Mouse (Mus musculus) macrophage (primary cell): ENCODE results near the gene Ubb. TPM values are rescaled to one million over a fixed set of nuclear protein-coding genes. Genes with fewer than 3 reads are reported as not detected.

Source experiments
- H3K27ac ChIP-seq: fragments of 350-480 bp; formaldehyde crosslinking; 2 replicates; pipeline ENCODE4 v1.9.0; 2021
- H3K36me3 ChIP-seq: fragments of 350-480 bp; formaldehyde crosslinking; 2 replicates; pipeline ENCODE4 v1.9.0; 2021; ENCODE audit errors: inconsistent target
- H3K4me3 ChIP-seq: fragments of 350-480 bp; formaldehyde crosslinking; 2 replicates; pipeline ENCODE4 v1.9.0; 2021; ENCODE audit errors: inconsistent target
- H3K79me2 ChIP-seq: fragments of 350-480 bp; formaldehyde crosslinking; 2 replicates; pipeline ENCODE4 v1.9.0; 2021; ENCODE audit errors: inconsistent target
- WGBS: methylation state at CpG from one replicate; pipeline ENCODE4 v1.1.7; 2026; ENCODE audit warnings: inconsistent platforms; ENCODE audit not compliant: missing documents; 5-methylcytosine and 5-hydroxymethylcytosine counted together
- polyA plus RNA-seq: library from polyadenylated mRNA; stranded (reverse); fragments of 250-400 nt; gene quantifications from 3 replicates; pipeline ENCODE4 v1.2.4, GENCODE M21; 2018; ENCODE audit warnings: inconsistent platforms

Ubb gene
- polyA plus RNA-seq, 1 experiment from 2014 or later: 916 TPM

GRCm38 (mm10) chr11:62558152-62558551 lies 7.2 kb downstream of the Ubb start:
- Histone ChIP-seq H3K4me3 (no peak overlapping the region), H3K27ac (no peak overlapping the region), H3K36me3 (peaks cover 10% of the 10 kb centered on the region; the same call in 1 of the 2 replicates), H3K79me2 (peaks cover 16% of the 10 kb centered on the region)
- 92% methylated on average over 2 of the region's 2 CpGs for WGBS

GRCm38 (mm10) chr11:62558961-62559646 lies 8.1 kb downstream of the Ubb start:
- peaks cover under 1% of the 10 kb centered on the region; the same call in 1 of the 2 replicates for H3K36me3 ChIP-seq
- H3K79me2 ChIP-seq: peaks cover 6% of the 10 kb centered on the region
- no peak overlapping the region for H3K27ac ChIP-seq
- WGBS: 25% methylated on average over 6 of the region's 6 CpGs
- H3K4me3 ChIP-seq: no peak overlapping the region

GRCm38 (mm10) chr11:62560463-62561016 lies 9.6 kb downstream of the Ubb start:
- no peak overlapping the region for H3K27ac ChIP-seq
- 49% methylated on average over 43 of the region's 43 CpGs for WGBS
- no peaks in the 10 kb centered on the region for H3K36me3 ChIP-seq
- no peak overlapping the region; the same call in 1 of the 2 replicates for H3K4me3 ChIP-seq
- H3K79me2 ChIP-seq: no peaks in the 10 kb centered on the region

GRCm38 (mm10) chr11:62563590-62563989 lies 12.6 kb downstream of the Ubb start:
- WGBS: 93% methylated on average over 2 of the region's 2 CpGs
- Histone ChIP-seq H3K27ac (no peak overlapping the region), H3K4me3 (no peak overlapping the region), H3K36me3 (no peaks in the 10 kb centered on the region), H3K79me2 (no peaks in the 10 kb centered on the region)

- WGBS: 78% methylated on average over 7 of the region's 7 CpGs
- Histone ChIP-seq H3K36me3 (no peaks in the 10 kb centered on the region), H3K27ac (no peak overlapping the region), H3K79me2 (no peaks in the 10 kb centered on the region), H3K4me3 (no peak overlapping the region)
These were observed 14.8 kb downstream of the Ubb start for GRCm38 (mm10) chr11:62565747-62566146.

DNA sequence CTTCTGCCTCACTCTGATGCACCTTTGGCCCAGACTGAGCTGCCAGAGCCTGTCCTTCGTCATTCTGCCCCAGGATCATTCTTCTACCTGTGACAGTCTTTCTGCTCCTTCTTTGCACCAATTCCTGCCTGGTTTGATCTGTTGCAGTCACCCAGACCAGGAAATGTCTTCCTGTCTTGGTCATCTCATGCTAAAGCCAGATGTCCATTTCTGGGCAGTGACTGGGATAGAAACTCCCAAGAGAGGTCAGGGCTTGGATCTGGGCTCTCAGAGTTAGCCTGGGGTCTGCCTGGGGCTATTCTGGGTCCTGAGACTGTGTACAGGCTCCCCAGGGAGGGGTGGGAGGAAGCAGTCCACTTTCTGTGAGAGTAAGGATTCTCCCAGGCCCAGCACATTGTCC lies 15.2 kb downstream of the Ubb start:
- 87% methylated on average over 1 of the region's 1 CpGs for WGBS
- Histone ChIP-seq H3K4me3 (no peak overlapping the region), H3K36me3 (no peaks in the 10 kb centered on the region)

DNA sequence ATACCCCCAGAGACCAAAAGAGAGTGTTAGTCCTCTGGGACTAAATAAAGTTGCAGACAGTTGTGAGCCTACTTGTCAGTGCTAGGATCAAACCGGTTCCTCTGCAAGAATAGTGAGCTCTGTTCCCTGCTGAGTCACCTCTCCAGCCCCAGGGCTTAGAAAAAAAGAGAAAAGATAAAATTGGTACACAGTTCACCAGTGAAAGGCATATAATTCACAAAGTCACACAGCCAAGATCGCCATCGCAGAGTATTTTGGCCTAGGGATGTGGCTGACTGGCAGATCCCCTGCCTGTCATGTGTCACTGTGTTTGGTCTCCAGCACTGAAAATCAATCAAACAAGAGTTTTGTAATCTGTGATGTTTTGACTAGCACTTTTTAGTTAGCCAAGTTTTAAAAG lies 17.3 kb downstream of the Ubb start:
- WGBS: 62% methylated on average over 3 of the region's 3 CpGs
- Histone ChIP-seq H3K27ac (no peak overlapping the region), H3K36me3 (no peaks in the 10 kb centered on the region), H3K4me3 (no peak overlapping the region), H3K79me2 (no peaks in the 10 kb centered on the region)

More for the DNA sequence above, 15.2 kb downstream of the Ubb start:
- no peak overlapping the region for H3K27ac ChIP-seq
- no peaks in the 10 kb centered on the region for H3K79me2 ChIP-seq

DNA sequence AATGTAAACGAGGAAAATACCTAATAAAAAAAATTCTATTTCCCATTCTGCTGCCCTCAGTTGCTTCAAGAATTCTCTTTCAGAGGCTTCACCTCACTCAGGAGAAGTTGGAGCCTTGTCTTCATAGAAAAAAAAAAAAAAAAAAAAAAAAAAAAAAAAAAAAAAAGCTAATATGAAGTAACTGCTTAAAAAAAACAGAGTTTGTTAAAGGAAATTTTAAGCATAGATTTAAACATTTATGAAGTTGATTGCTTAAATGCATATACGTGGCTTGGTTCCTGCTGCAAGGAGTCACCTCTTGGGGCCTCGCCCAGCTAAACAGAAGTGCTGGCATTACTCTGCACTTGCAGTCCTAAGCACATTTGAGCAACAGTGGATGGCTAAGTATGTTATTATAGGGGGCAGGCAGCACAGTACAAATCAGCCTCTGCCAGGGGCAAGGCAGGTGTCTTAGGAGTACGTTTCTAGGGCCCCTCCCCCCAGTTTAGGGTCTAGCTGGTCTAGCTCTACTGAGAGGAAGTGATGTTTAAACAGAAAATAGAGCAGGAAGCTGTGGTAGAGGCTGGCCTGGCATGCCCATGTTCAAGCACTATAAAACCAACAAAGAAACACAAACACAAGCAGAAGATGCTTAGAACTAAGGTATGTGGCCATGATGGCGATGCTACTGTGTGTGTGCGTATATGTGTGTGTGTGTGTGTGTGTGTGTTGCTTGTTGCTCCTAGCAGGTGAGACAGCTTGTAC lies 23.2 kb downstream of the Ubb start, which contains the start of gene Trpv2:
Trpv2 (plus strand) TSS at position 528 of the 744 bp plus-strand sequence.
- 14% methylated on average over 6 of the region's 6 CpGs for WGBS
- Histone ChIP-seq H3K27ac (peak within 1 kb of the TSS; percentile 96), H3K36me3 (peaks cover 13% of the 10 kb centered on the region; the same call in 1 of the 2 replicates), H3K4me3 (peak within 1 kb of the TSS; percentile 94), H3K79me2 (peaks cover 43% of the 10 kb centered on the region)

DNA sequence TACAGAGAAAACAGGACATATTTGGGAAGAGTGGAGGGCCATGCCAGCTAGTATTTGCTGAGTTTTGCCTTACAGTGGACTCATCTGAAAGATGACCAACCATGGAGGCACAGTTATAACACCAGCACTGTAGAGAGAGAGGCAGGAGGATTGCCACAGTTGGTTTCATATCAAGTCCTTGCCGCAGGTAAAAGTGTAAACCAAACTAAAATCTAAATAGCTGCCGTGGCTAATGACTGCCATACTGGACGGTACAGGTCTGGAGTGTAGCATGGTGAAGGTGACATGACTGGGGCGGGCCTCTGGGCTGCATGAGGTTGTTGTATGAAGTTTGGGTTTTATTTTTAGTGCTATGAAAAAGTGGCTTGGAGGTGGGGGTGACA lies 23.7 kb downstream of the Ubb start:
- peak overlapping the region; percentile 94 for H3K4me3 ChIP-seq
- peaks cover 17% of the 10 kb centered on the region; the same call in 1 of the 2 replicates for H3K36me3 ChIP-seq
- H3K27ac ChIP-seq: peak overlapping the region; percentile 96
- WGBS: 25% methylated on average over 4 of the region's 4 CpGs
- H3K79me2 ChIP-seq: peaks cover 48% of the 10 kb centered on the region

GRCm38 (mm10) chr11:62575297-62575658 lies 24.3 kb downstream of the Ubb start:
- H3K36me3 ChIP-seq: peaks cover 21% of the 10 kb centered on the region; the same call in 1 of the 2 replicates
- WGBS: 2% methylated on average over 9 of the region's 9 CpGs
- H3K79me2 ChIP-seq: peaks cover 52% of the 10 kb centered on the region
- peak overlapping the region; percentile 94 for H3K4me3 ChIP-seq
- peak overlapping the region; percentile 96 for H3K27ac ChIP-seq

- peaks cover 27% of the 10 kb centered on the region for H3K36me3 ChIP-seq
- H3K79me2 ChIP-seq: peaks cover 58% of the 10 kb centered on the region
- peak overlapping the region; percentile 94 for H3K4me3 ChIP-seq
- WGBS: 2% methylated on average over 27 of the region's 27 CpGs
- peak overlapping the region; percentile 96 for H3K27ac ChIP-seq
These were observed 24.9 kb downstream of the Ubb start for GRCm38 (mm10) chr11:62575659-62576438.

DNA sequence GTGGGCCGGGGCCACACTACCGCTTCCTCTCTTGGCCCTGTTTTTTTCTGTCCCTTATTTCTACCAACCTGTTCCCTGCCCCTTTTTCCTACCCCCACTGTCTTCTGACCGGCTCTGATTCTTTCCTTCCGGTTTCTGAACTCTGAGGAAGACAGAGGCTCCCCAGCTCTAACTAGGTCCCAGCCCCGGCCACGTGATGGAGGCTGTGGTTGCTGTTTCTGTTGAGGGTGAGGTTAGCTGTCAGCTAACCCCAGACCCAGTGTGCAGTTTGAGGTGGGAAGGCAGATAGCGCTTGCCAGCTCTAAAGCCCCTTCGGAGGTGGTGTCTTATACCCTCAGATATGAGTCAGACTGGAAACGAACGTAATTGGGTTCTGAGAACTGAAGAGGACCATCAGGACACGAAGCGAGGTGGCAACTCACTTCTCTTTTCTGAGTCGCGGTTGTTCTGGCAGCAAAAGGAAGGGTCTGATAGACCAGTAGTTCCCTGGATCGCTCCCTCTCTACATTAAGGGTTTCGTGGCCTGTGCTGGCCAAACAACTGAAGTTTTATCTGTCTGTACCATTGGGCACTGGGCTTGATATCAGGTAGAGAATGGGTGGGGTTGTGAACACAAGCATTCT lies 25.7 kb downstream of the Ubb start:
- H3K4me3 ChIP-seq: peak overlapping the region; percentile 94
- H3K79me2 ChIP-seq: peaks cover 62% of the 10 kb centered on the region
- WGBS: 0% methylated on average over 16 of the region's 16 CpGs
- peaks cover 35% of the 10 kb centered on the region for H3K36me3 ChIP-seq
- H3K27ac ChIP-seq: peak overlapping the region; percentile 96

GRCm38 (mm10) chr11:62583031-62583430 lies 32.1 kb downstream of the Ubb start:
- Histone ChIP-seq H3K27ac (no peak overlapping the region), H3K79me2 (peaks cover 45% of the 10 kb centered on the region), H3K4me3 (no peak overlapping the region), H3K36me3 (peaks cover 96% of the 10 kb centered on the region)
- 89% methylated on average over 5 of the region's 6 CpGs for WGBS

GRCm38 (mm10) chr11:62584671-62585206 lies 33.8 kb downstream of the Ubb start:
- peaks cover 97% of the 10 kb centered on the region for H3K36me3 ChIP-seq
- no peak overlapping the region for H3K27ac ChIP-seq
- H3K4me3 ChIP-seq: no peak overlapping the region
- 98% methylated on average over 9 of the region's 9 CpGs for WGBS
- H3K79me2 ChIP-seq: peaks cover 29% of the 10 kb centered on the region
